Mouse (Mus musculus) skeletal muscle tissue, adult 2 months (tissue): ENCODE measurements around the gene Dynlt1a.
"Not testable (repeated sequence)": the region's sequence is repeated elsewhere in the genome, so short reads cannot be mapped to it uniquely, and the experiment has no call there.

Experiments used
- DNase-seq: peaks from one replicate; pipeline ENCODE4 v3.0.0-alpha.2; 2012; ENCODE audit warnings: low read depth, low spot score

The Dynlt1a gene

GRCm38 (mm10) chr17:6289045-6289444 is 28.3 kb downstream of the Dynlt1a start:
- not testable (repeated sequence) for DNase-seq

GRCm38 (mm10) chr17:6286169-6286568 is 31.1 kb downstream of the Dynlt1a start:
- not testable (repeated sequence) for DNase-seq

GRCm38 (mm10) chr17:6283137-6283536 is 34.2 kb downstream of the Dynlt1a start:
- DNase-seq, result not testable (repeated sequence)

GRCm38 (mm10) chr17:6280513-6280912 is 36.8 kb downstream of the Dynlt1a start:
- not testable (repeated sequence) for DNase-seq

- DNase-seq, result not testable (repeated sequence)
Observed at GRCm38 (mm10) chr17:6279772-6280171, 37.5 kb downstream of the Dynlt1a start.

- DNase-seq, result not testable (repeated sequence)
Observed at GRCm38 (mm10) chr17:6279205-6279604, 38.1 kb downstream of the Dynlt1a start.

- DNase-seq, result not testable (repeated sequence)
Observed at GRCm38 (mm10) chr17:6274693-6275092, 42.6 kb downstream of the Dynlt1a start.

- not testable (repeated sequence) for DNase-seq
Observed at GRCm38 (mm10) chr17:6271970-6272369, 45.3 kb downstream of the Dynlt1a start.

GRCm38 (mm10) chr17:6270840-6271239 is 46.5 kb downstream of the Dynlt1a start:
- DNase-seq, result not testable (repeated sequence)

- DNase-seq, result not testable (repeated sequence)
Observed at GRCm38 (mm10) chr17:6269876-6270831, 47.1 kb downstream of the Dynlt1a start.

- DNase-seq, result not testable (repeated sequence)
Observed at GRCm38 (mm10) chr17:6257070-6257456, 60.2 kb downstream of the Dynlt1a start.

- DNase-seq, result not testable (repeated sequence)
Observed at GRCm38 (mm10) chr17:6256400-6257069, 60.8 kb downstream of the Dynlt1a start, which contains the start of gene Tmem181a. Gene Tmem181a, plus strand, starts transcription at chr17:6256860.
